Mouse (Mus musculus): ENCODE data around the gene Upp1. TPM values are rescaled to one million over a fixed set of nuclear protein-coding genes. Genes with fewer than 3 reads are reported as not detected.

Gene Upp1
- 5.7 and 5.8 TPM in 2 replicates for polyA plus RNA-seq (2014; fragmentation: Nextera tagmentation; extraction: Ambion mirVana)

DNA sequence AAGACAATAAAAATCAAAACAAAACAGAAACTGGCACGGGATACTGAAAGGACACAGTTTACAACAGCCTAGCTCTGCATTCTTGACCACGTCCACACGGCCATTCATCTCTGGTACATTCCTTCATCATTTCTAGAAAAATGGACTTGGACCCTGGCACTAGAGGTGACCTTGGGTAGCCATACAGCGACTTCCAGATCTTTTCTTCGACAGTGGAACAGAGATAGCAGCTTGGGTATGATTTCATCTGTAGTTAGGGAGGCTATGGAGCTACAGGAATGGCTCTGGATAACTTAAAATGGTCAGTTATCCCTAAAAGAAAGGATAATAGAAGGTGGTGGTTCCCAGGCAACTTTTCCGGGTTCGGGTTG is at the start of gene Upp1:
TSS of gene Upp1 (plus strand) at position 54 of the 371 bp plus-strand sequence.
- Histone ChIP-seq H3K9ac (ENCODE audit: low read length) (peak within 1 kb of the TSS; percentile 31), H3K4me1 (ENCODE audit: control insufficient read depth, insufficient read depth, low read length) (peaks cover 11% of the 10 kb centered on the region; the same call in 1 of the 2 replicates), H3K4me2 (ENCODE audit: low read depth) (peak within 1 kb of the TSS; percentile 75), H3K36me3 (ENCODE audit: control insufficient read depth, insufficient read depth, low read length) (no peaks in the 10 kb centered on the region), H3K27ac (ENCODE audit: low read depth, low read length) (no peak within 1 kb of the TSS), H3K27me3 (ENCODE audit: control insufficient read depth, insufficient read depth, low read length) (peaks cover 26% of the 10 kb centered on the region), H3K4me3 (ENCODE audit: low read depth, low read length) (peak within 1 kb of the TSS; percentile 39), H3K9me3 (ENCODE audit: control insufficient read depth, low read length) (no peaks in the 10 kb centered on the region)
- WGBS = 0% methylated on average over 7 of the region's 7 CpGs
- DNase-seq (ENCODE audit: low spot score) (no peak), ATAC-seq (ENCODE audit: insufficient read depth, low FRiP score, low TSS enrichment) (no peak)

- Histone ChIP-seq H3K36me3 (ENCODE audit: control insufficient read depth, insufficient read depth, low read length) (no peaks in the 10 kb centered on the region), H3K9ac (ENCODE audit: low read length) (no peak overlapping the region), H3K4me1 (ENCODE audit: control insufficient read depth, insufficient read depth, low read length) (no peaks in the 10 kb centered on the region), H3K4me2 (ENCODE audit: low read depth) (no peak overlapping the region), H3K4me3 (ENCODE audit: low read depth, low read length) (no peak overlapping the region), H3K27me3 (ENCODE audit: control insufficient read depth, insufficient read depth, low read length) (no peaks in the 10 kb centered on the region), H3K9me3 (ENCODE audit: control insufficient read depth, low read length) (no peaks in the 10 kb centered on the region), H3K27ac (ENCODE audit: low read depth, low read length) (no peak overlapping the region)
- WGBS = 93% methylated on average over 3 of the region's 3 CpGs
- DNase-seq (ENCODE audit: low spot score) (no peak), ATAC-seq (ENCODE audit: insufficient read depth, low FRiP score, low TSS enrichment) (no peak)
Measured at GRCm38 (mm10) chr11:9076444-9076843, 41.5 kb upstream of the Upp1 start.

DNA sequence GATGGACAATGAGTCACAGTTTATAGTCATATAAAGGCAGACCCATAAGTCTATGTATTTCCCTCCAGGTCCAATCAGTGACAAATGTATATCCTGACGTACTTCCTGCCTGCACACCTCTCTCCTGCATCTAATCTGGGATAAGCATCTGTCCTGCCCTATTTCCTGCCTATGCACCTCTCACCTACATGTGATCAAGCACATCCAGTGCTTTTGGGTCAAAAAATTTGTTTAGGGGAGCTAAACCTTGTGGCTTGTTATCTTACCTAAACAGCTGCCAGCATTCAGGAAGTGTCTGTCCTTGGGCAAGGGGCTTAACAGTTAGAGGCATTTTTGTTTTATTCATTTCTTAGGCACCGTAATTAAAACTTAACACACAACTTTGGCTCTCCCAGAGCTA is 4.7 kb upstream of the Upp1 start:
- DNase-seq (ENCODE audit: low spot score) (no peak), ATAC-seq (ENCODE audit: insufficient read depth, low FRiP score, low TSS enrichment) (no peak)
- no peak overlapping the region for H3K27ac ChIP-seq (ENCODE audit: low read depth, low read length)
- no peaks in the 10 kb centered on the region for H3K36me3 ChIP-seq (ENCODE audit: control insufficient read depth, insufficient read depth, low read length)
- whole genome bisulfite sequencing = 82% methylated on average over 2 of the region's 2 CpGs
- H3K27me3 ChIP-seq (ENCODE audit: control insufficient read depth, insufficient read depth, low read length) = peaks cover 15% of the 10 kb centered on the region
- no peaks in the 10 kb centered on the region for H3K9me3 ChIP-seq (ENCODE audit: control insufficient read depth, low read length)
- no peak overlapping the region for H3K4me3 ChIP-seq (ENCODE audit: low read depth, low read length)
- no peak overlapping the region for H3K9ac ChIP-seq (ENCODE audit: low read length)
- H3K4me1 ChIP-seq (ENCODE audit: control insufficient read depth, insufficient read depth, low read length) = peaks cover 3% of the 10 kb centered on the region; the same call in 1 of the 2 replicates
- H3K4me2 ChIP-seq (ENCODE audit: low read depth) = no peak overlapping the region

DNA sequence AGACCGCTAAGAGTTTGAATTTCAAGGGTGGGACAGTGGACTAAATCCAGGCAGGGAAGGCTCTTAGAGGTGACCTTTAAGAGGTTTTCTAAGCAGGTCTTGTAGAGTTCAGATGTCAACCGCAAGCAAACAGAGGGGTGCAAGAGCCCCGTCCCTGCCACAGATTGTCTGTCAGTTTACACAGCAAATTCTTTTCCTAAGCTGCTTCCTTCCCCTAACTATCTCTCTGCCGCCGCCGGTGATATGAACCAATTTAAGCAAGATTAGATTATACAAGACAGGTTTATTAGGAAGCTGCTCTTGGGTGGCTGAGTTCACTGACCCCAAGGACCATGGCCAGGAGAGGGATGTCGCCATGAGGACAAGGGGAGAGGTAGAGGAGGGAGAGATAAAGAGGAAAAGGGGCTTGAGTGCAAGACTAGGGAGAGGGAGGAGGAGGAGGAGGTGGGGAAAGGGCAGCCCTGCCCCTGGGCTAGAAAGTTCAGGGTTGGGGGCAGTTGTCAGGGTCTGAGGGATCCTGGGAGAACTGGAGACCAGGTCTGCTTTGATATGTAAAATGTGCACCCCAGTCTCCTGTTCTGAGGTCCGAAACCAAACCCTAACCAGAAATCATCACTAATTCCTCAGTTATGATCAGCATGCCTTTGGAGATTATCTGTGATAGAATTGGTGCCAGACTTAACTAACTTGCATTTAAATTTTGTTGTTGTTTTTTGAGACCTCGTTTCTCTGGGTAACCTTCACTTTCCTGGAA is 2.4 kb upstream of the Upp1 start:
- no peak overlapping the region for H3K27ac ChIP-seq (ENCODE audit: low read depth, low read length)
- no peak overlapping the region for H3K9ac ChIP-seq (ENCODE audit: low read length)
- no peaks in the 10 kb centered on the region for H3K36me3 ChIP-seq (ENCODE audit: control insufficient read depth, insufficient read depth, low read length)
- 14% methylated on average over 9 of the region's 9 CpGs for WGBS
- H3K9me3 ChIP-seq (ENCODE audit: control insufficient read depth, low read length) = no peaks in the 10 kb centered on the region
- H3K4me2 ChIP-seq (ENCODE audit: low read depth) = no peak overlapping the region
- no peak overlapping the region for H3K4me3 ChIP-seq (ENCODE audit: low read depth, low read length)
- H3K27me3 ChIP-seq (ENCODE audit: control insufficient read depth, insufficient read depth, low read length) = peaks cover 26% of the 10 kb centered on the region
- ATAC-seq (ENCODE audit: insufficient read depth, low FRiP score, low TSS enrichment) (no peak), DNase-seq (ENCODE audit: low spot score) (no peak)
- peaks cover 11% of the 10 kb centered on the region; the same call in 1 of the 2 replicates for H3K4me1 ChIP-seq (ENCODE audit: control insufficient read depth, insufficient read depth, low read length)

DNA sequence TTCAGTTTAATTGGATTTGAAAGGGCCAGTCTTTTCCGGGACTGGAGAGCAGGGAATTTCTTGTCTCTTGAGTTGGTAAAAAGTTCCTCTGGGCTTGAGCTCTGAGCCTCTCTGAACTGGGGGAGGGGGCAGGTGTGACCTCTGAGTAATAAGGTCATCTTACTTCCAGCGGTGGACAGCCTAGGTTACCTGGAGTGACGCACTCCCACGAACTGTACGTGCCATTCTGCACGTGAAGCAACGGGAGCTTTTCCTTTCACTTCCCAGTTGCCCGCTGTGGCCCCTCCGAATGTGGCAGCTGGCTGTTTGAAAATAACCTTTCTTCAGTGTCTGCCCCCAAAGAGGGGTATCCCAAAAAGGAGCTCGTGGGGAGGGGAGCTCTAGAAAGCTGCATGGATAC is 1.8 kb upstream of the Upp1 start:
- Histone ChIP-seq H3K4me3 (ENCODE audit: low read depth, low read length) (no peak overlapping the region), H3K4me1 (ENCODE audit: control insufficient read depth, insufficient read depth, low read length) (peaks cover 11% of the 10 kb centered on the region; the same call in 1 of the 2 replicates), H3K9ac (ENCODE audit: low read length) (no peak overlapping the region), H3K9me3 (ENCODE audit: control insufficient read depth, low read length) (no peaks in the 10 kb centered on the region), H3K4me2 (ENCODE audit: low read depth) (no peak overlapping the region), H3K27me3 (ENCODE audit: control insufficient read depth, insufficient read depth, low read length) (peaks cover 26% of the 10 kb centered on the region), H3K36me3 (ENCODE audit: control insufficient read depth, insufficient read depth, low read length) (no peaks in the 10 kb centered on the region), H3K27ac (ENCODE audit: low read depth, low read length) (no peak overlapping the region)
- WGBS = 3% methylated on average over 10 of the region's 10 CpGs
- ATAC-seq (ENCODE audit: insufficient read depth, low FRiP score, low TSS enrichment) = no peak
- DNase-seq (ENCODE audit: low spot score) = no peak

- ATAC-seq (ENCODE audit: insufficient read depth, low FRiP score, low TSS enrichment) (no peak), DNase-seq (ENCODE audit: low spot score) (no peak)
- Histone ChIP-seq H3K27ac (ENCODE audit: low read depth, low read length) (no peak overlapping the region), H3K36me3 (ENCODE audit: control insufficient read depth, insufficient read depth, low read length) (no peaks in the 10 kb centered on the region), H3K27me3 (ENCODE audit: control insufficient read depth, insufficient read depth, low read length) (peaks cover 26% of the 10 kb centered on the region), H3K4me3 (ENCODE audit: low read depth, low read length) (no peak overlapping the region), H3K4me1 (ENCODE audit: control insufficient read depth, insufficient read depth, low read length) (peaks cover 11% of the 10 kb centered on the region; the same call in 1 of the 2 replicates), H3K9ac (ENCODE audit: low read length) (no peak overlapping the region), H3K9me3 (ENCODE audit: control insufficient read depth, low read length) (no peaks in the 10 kb centered on the region), H3K4me2 (ENCODE audit: low read depth) (no peak overlapping the region)
- 3% methylated on average over 3 of the region's 3 CpGs for WGBS
Measured at GRCm38 (mm10) chr11:9116916-9117315, 987 bp upstream of the Upp1 start.

GRCm38 (mm10) chr11:9117358-9118049 is 399 bp upstream of the Upp1 start:
- H3K4me1 ChIP-seq (ENCODE audit: control insufficient read depth, insufficient read depth, low read length) = peaks cover 11% of the 10 kb centered on the region; the same call in 1 of the 2 replicates
- WGBS = 1% methylated on average over 13 of the region's 13 CpGs
- ATAC-seq (ENCODE audit: insufficient read depth, low FRiP score, low TSS enrichment) = no peak; the same call in 1 of the 2 replicates

GRCm38 (mm10) chr11:9118421-9119121 is 668 bp downstream of the Upp1 start:
- no peaks in the 10 kb centered on the region for H3K36me3 ChIP-seq (ENCODE audit: control insufficient read depth, insufficient read depth, low read length)
- WGBS = under 1% methylated on average over 40 of the region's 40 CpGs
- no peak overlapping the region for H3K27ac ChIP-seq (ENCODE audit: low read depth, low read length)
- ATAC-seq (ENCODE audit: insufficient read depth, low FRiP score, low TSS enrichment) (peak; percentile 61), DNase-seq (ENCODE audit: low spot score) (peak; percentile 49)
- H3K4me2 ChIP-seq (ENCODE audit: low read depth) = peak overlapping the region; percentile 75
- peak overlapping the region; percentile 31 for H3K9ac ChIP-seq (ENCODE audit: low read length)
- peaks cover 26% of the 10 kb centered on the region for H3K27me3 ChIP-seq (ENCODE audit: control insufficient read depth, insufficient read depth, low read length)
- H3K4me3 ChIP-seq (ENCODE audit: low read depth, low read length) = peak overlapping the region; percentile 39
- no peaks in the 10 kb centered on the region for H3K9me3 ChIP-seq (ENCODE audit: control insufficient read depth, low read length)
- H3K4me1 ChIP-seq (ENCODE audit: control insufficient read depth, insufficient read depth, low read length) = peaks cover 11% of the 10 kb centered on the region; the same call in 1 of the 2 replicates

More at GRCm38 (mm10) chr11:9117358-9118049, 399 bp upstream of the Upp1 start:
- H3K4me2 ChIP-seq (ENCODE audit: low read depth) = peak overlapping the region; percentile 75
- no peak overlapping the region for H3K9ac ChIP-seq (ENCODE audit: low read length)
- H3K36me3 ChIP-seq (ENCODE audit: control insufficient read depth, insufficient read depth, low read length) = no peaks in the 10 kb centered on the region
- peak overlapping the region; percentile 39 for H3K4me3 ChIP-seq (ENCODE audit: low read depth, low read length)
- peaks cover 26% of the 10 kb centered on the region for H3K27me3 ChIP-seq (ENCODE audit: control insufficient read depth, insufficient read depth, low read length)
- no peaks in the 10 kb centered on the region for H3K9me3 ChIP-seq (ENCODE audit: control insufficient read depth, low read length)
- DNase-seq (ENCODE audit: low spot score) = peak; percentile 45
- no peak overlapping the region for H3K27ac ChIP-seq (ENCODE audit: low read depth, low read length)
